Mouse (Mus musculus) adrenal gland (tissue): ENCODE data around the gene Chtf18.

Experiments used
- intact Hi-C: fragments of 180-260 bp; cut with DNase I; formaldehyde crosslinking; loops from one replicate; pipeline ENCODE4 v1.15.1; 2025
- microRNA-seq, 2 experiments: library from miRNA; unstranded; fragments of <30 nt; microRNA quantifications; one replicate each; pipeline ENCODE4; 2019

Chtf18 gene

DNA sequence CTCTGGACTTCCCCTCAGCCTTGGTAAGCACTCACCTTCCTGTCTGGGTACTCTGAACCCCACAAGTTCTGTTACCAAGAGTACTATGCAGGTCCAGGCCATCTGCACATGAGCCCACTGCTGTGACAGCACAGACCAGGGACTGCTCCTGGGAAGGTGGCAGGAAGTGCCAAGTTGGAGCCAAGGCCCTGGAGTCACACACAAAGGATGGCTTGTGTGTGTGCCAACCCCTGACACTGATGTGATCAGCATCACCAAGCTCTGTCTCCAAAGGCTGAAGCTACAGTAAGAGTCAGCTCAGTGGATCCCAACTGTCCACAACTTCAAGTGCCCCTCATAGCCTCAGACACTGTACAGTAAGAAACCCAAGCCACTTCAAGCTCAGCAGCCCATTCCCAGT lies 54.2 kb downstream of the Chtf18 start:
- intact Hi-C loops, result no loop called here

Small RNA genes within 50 kb of the gene (microRNA-seq; reads per million reads assigned to microRNA genes)
- gene Gm25083, result 0 reads per million in 2 experiments
